Mouse (Mus musculus) spleen, adult 2 months (tissue): ENCODE measurements around the gene 5430419D17Rik.

Experiments used
- CTCF ChIP-seq: fragments of 200-500 bp; IDR thresholded peaks from 2 replicates; pipeline ENCODE4 v1.5.1; 2011; ENCODE audit warnings: mild to moderate bottlenecking, inconsistent platforms; ENCODE audit not compliant: insufficient read depth, insufficient read length, insufficient replicate concordance; ENCODE audit errors: extremely low read depth
- POLR2A ChIP-seq: fragments of 200-500 bp; IDR thresholded peaks from 2 replicates; pipeline ENCODE4 v1.6.1; 2011; ENCODE audit warnings: low read depth, low read length, inconsistent platforms

DNA sequence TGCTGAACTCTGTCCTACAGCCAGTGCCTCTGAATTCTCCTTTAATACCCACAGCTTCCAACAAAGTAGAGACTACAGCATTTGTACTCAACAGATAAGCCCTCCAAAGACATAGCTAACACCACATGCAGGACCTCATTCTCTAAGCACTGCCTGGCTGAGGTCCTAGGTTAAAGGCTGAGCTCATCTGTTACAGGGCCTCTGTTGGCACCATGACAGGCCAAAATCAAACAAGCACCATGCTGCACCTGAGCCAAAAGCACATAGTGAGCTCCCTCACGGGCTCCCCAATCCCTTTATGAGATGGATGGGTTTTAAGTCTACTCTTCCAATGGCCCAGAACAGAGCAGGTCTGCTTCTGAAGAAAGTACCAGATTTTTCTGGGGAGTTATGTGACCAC, 83.1 kb downstream of the 5430419D17Rik start:
- TF ChIP-seq POLR2A (no peak), CTCF (no peak)
